Mouse (Mus musculus) embryonic fibroblast, embryonic 13.5 days (primary cell): Measurements from ENCODE around the gene BC025446. TPM values are rescaled to one million over a fixed set of nuclear protein-coding genes. Genes with fewer than 3 reads are reported as not detected.
"Not testable (repeated sequence)": the region's sequence is repeated elsewhere in the genome, so short reads cannot be mapped to it uniquely, and the experiment has no call there.

Experiments
- H3K27ac ChIP-seq: 2 replicates; pipeline ENCODE4 v1.5.1; 2012; ENCODE audit warnings: low read length, control low read depth, inconsistent platforms; ENCODE audit not compliant: insufficient read depth
- H3K4me1 ChIP-seq: 2 replicates; pipeline ENCODE4 v1.6.1; 2011; ENCODE audit warnings: low read length; ENCODE audit not compliant: control insufficient read depth, insufficient read depth
- H3K4me3 ChIP-seq: 2 replicates; pipeline ENCODE4 v1.5.1; 2011; ENCODE audit warnings: mild to moderate bottlenecking, control low read depth, low read length; ENCODE audit not compliant: insufficient read depth
- CTCF ChIP-seq: IDR thresholded peaks from 2 replicates; pipeline ENCODE4 v1.5.1; 2011; ENCODE audit warnings: mild to moderate bottlenecking, control low read depth, low read length, moderate library complexity, borderline replicate concordance; ENCODE audit not compliant: insufficient read depth
- POLR2A ChIP-seq: IDR thresholded peaks from 2 replicates; pipeline ENCODE4 v1.6.1; 2011; ENCODE audit warnings: low read depth, mild to moderate bottlenecking, control low read depth, low read length, moderate library complexity
- polyA plus RNA-seq: library from polyadenylated mRNA; stranded (reverse); fragments of >200 nt; gene quantifications from 2 replicates; pipeline ENCODE4 v1.2.4, GENCODE M21; 2011; ENCODE audit warnings: low read depth; ENCODE audit not compliant: missing spikeins, insufficient read length

BC025446 gene
- polyA plus RNA-seq: not detected in 2 replicates

DNA sequence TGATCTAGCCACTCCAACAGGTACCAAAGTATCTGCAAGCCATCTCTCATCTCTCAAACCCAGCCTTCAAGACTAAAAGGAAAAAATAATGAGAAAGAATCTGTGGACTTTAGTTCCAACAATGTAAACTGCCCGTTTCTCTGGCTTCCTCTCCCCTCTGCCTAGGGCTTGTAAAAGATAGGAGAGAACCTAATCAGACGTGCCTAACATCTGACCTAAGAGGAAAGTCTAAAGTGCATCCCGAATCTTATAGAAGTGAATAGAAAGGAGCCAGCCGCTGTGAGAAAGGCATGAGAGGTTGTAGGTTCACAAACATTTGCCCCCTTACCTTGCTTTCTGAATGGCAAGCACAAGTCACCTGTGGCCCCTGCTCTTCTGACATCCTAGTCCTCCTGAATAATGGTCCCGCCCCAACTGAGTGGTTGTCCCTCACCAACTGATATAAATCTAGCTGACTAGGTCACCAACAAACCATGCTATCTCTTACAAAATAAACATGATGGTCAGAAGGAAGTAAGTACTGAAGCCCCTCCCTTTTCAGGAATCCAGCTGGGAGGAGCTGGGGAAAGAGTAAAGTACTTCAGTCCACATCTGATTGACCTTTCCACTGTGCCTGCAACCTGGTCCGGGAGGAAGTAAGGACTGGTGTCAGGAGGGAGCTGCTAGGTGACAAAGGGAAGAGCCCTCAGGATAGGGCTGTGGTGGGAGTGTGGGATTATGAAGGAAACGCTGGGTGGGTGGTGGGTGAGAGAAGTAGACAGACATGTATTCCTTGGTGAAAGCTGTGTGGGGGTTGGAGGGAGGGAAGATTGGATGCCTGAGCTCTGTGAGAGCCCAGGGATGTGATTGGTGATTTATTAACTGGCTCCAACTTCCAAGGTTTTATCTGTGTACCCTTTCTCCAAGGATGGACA, at the start of gene BC025446:
Gene BC025446, plus strand, starts transcription at position 599 of the 914 bp plus-strand sequence.
- TF ChIP-seq CTCF (no peak), POLR2A (no peak)

DNA sequence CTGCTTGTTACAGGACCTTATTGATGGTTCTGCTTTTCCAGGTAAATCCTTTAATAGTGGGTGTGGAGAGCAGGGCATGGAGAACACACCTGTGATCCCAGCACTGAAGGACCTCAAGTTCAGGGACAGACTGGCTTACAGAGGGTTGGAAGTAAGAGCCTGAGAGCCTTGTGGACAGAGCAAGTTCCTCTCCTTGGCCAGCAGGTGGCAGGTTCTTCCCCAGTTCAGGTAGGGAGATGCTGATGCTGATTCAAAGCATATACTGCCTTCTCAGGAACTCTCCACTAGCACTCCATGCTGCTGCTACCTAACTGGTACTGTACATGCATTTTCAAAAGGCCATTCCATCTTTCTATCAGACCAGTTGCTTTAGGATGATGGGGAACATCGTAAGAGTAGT, 40.7 kb upstream of the BC025446 start:
- peak; percentile 75; the same call in 1 of the 2 replicates for TF ChIP-seq CTCF
- TF ChIP-seq POLR2A: no peak
- H3K4me3 ChIP-seq: no peak overlapping the region
- no peak overlapping the region for H3K27ac ChIP-seq
- no peaks in the 10 kb centered on the region for H3K4me1 ChIP-seq

More for the DNA sequence above, at the start of gene BC025446:
- Histone ChIP-seq H3K4me1 (no peaks in the 10 kb centered on the region), H3K27ac (no peak within 1 kb of the TSS), H3K4me3 (no peak within 1 kb of the TSS)

DNA sequence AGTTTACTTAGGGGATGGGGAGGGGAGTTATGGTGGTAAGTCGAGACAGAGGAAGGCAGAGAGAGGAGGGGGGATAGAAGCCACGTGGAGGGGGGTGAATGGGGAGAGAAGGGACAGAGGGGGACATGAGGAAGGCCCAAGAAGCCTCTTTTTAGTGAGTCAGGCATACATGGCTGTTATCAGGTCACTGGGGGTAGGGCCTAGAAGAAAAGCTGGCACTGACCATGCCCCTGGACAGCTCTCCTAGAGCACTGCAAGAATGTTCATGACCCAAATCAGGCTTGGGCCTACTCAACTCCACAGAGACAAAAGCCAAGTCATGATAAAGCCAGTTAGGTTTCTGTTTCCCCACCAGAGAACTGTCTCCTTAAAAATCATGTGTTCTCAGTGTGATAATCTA, 29.9 kb upstream of the BC025446 start:
- TF ChIP-seq CTCF (no peak), POLR2A (no peak)
- no peak overlapping the region for H3K27ac ChIP-seq
- no peaks in the 10 kb centered on the region for H3K4me1 ChIP-seq
- no peak overlapping the region for H3K4me3 ChIP-seq

DNA sequence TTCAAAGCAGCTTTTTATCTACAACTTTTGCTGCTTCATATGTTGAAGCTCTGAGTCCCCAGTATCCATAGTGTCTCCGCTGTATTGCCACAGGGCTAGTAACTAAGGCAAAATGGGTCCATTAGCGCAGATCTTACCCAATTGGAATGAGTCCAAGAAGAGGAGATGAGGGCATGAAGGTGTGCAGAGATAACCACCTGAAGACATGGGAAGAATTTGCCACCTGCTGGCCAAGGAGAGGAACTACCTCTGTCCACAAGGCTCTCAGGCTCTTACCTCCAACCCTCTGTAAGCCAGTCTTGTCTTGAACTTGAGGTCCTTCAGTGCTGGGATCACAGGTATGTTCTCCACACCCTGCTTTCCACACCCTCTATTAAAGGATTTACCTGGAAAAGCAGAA, 27.1 kb upstream of the BC025446 start:
- H3K4me1 ChIP-seq: no peaks in the 10 kb centered on the region; the same call in 1 of the 2 replicates
- TF ChIP-seq CTCF (0 out of 2 replicates have a peak, but pooled peaks have one; percentile 32), POLR2A (no peak)
- no peak overlapping the region for H3K27ac ChIP-seq
- H3K4me3 ChIP-seq: no peak overlapping the region

DNA sequence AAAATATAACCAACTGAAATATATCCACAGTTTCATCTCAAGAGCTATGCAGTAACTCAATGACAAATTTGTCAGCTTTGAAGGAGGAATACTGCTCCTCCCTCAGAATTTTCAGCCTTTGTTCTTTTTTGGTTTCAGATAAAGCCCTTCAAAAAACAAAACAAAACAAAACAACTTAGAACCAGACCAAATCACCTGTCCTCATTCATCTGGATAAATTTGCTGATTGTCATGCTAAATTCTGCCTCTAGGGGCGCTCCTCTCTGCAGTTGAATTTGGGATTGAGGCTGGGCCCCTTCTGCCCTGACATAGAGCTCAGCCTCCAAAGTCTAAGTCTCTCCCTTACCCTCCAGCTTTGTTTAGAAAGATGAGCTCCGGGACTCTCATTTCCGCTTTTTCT, 25.6 kb upstream of the BC025446 start:
- H3K4me3 ChIP-seq, H3K27ac ChIP-seq, H3K4me1 ChIP-seq: not testable (repeated sequence)

DNA sequence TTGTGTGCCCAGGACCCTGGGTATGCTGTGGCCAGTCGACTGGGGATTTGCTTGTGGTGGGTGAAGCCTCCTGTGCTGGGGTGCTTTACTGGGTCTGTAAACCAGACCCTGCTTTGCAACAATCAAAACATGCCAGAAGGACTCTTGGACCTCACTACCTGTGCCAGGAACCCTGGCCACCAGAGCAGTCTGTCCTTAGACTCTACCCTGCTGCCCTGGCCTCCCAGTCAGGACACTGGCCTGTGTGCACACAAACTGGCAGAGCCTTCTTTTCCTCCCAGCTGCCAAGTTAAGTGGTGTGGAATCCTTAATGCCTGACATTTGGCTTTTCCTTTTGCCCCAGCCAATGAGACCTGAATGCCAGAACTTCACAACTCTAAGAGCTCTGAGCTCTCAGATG, 655 bp downstream of the BC025446 start:
- Histone ChIP-seq H3K4me1 (no peaks in the 10 kb centered on the region), H3K4me3 (no peak overlapping the region), H3K27ac (no peak overlapping the region)
- no peak for TF ChIP-seq CTCF
- TF ChIP-seq POLR2A: no peak

DNA sequence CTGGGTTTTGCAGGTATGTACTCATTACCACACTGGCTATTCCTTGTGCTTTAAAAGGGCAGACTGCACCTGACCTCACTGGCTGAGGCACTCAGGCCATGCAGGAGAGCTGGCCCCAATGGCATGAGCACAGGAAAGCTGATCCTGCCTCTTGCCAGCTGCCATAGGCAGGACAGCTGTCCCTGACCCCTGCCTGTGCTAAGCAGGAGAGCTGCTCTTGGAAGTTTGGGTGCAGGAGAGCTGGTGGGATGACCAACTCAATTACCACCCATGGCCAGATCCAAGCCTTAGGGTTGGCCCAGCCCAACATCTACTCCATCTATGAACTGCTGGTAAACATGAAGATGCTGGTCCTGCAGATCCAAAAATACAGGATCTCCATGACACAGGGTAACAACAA, 5.8 kb downstream of the BC025446 start:
- Histone ChIP-seq H3K27ac (no peak overlapping the region), H3K4me3 (no peak overlapping the region), H3K4me1 (no peaks in the 10 kb centered on the region)
- TF ChIP-seq POLR2A: no peak
- no peak for TF ChIP-seq CTCF

DNA sequence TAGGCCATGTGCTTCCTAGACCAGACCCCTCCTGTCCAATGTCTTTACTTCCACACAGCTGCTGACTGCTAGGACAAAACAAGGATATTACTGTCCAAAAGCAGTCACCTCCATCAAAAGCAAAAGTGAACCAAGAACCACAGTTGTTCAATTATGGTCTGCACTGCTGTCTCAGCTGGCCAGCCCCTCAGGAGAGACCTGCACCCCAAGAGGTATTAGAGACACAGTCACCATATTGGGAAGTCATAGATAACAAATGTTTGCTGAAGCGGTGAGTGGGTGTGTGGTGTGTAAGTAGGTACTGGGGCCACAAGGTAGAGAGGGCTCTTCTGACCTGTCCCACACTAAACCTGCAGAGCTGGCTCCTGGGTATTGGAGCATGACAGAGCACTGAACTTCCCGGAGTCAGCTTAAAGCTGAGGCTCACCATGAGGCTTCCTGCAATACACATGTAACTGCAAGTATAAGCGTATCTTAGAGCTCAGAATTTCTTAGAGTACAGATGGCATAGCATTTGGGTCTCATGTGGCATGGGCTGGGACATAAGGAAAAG, 21.6 kb downstream of the BC025446 start:
- H3K4me3 ChIP-seq: no peak overlapping the region
- no peak overlapping the region for H3K27ac ChIP-seq
- TF ChIP-seq CTCF (no peak), POLR2A (no peak)
- H3K4me1 ChIP-seq: no peaks in the 10 kb centered on the region

DNA sequence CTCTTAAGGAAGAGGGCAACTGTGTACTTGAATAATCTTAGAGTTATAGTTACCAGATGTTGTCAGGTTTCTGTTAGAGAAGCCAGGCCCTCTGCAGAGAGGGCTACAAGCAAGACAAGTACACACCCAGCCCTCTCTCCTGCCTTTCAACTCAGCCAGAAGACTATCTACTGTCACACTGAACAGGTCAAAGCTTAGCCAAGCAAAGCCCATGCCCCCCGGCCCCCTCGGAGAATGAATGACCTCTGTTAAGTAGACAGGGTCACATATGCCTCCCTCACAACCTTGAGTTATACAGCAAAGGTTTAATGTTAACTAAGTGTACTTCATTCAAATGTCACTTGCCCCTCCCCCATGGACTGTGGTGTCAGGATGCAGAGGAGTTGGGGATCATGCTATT, 24.4 kb downstream of the BC025446 start:
- no peak for TF ChIP-seq CTCF
- no peak for TF ChIP-seq POLR2A
- no peak overlapping the region for H3K4me3 ChIP-seq
- H3K4me1 ChIP-seq: no peaks in the 10 kb centered on the region
- H3K27ac ChIP-seq: no peak overlapping the region
